Mouse (Mus musculus) midbrain, embryonic 12.5 days (tissue): ENCODE results near the gene Clrn3. TPM values are rescaled to one million over a fixed set of nuclear protein-coding genes. Genes with fewer than 3 reads are reported as not detected.

Source experiments
- ATAC-seq: fragments of 200-750 bp; cut with Nextera tagmentation; 2 replicates; pipeline ENCODE4 v1.8.0; 2017; ENCODE audit warnings: low read depth, moderate TSS enrichment, moderate library complexity; ENCODE audit not compliant: low FRiP score
- H3K27ac ChIP-seq: fragments of 300-500 bp; sonication (generic); replicated peaks from 2 replicates; pipeline ENCODE4 v1.5.1; 2016; ENCODE audit warnings: mild to moderate bottlenecking
- H3K27me3 ChIP-seq: fragments of 300-500 bp; sonication (generic); 2 replicates; pipeline ENCODE4 v1.6.1; 2016; ENCODE audit warnings: mild to moderate bottlenecking
- H3K36me3 ChIP-seq: fragments of 300-500 bp; sonication (generic); 2 replicates; pipeline ENCODE4 v1.6.1; 2016
- H3K4me1 ChIP-seq: fragments of 300-500 bp; sonication (generic); 2 replicates; pipeline ENCODE4 v1.6.1; 2016
- H3K4me2 ChIP-seq: fragments of 300-500 bp; sonication (generic); replicated peaks from 2 replicates; pipeline ENCODE4 v1.6.1; 2016; ENCODE audit warnings: mild to moderate bottlenecking, moderate library complexity
- H3K4me3 ChIP-seq: fragments of 300-500 bp; sonication (generic); 2 replicates; pipeline ENCODE4 v1.5.1; 2016; ENCODE audit warnings: mild to moderate bottlenecking
- H3K9ac ChIP-seq: fragments of 300-500 bp; sonication (generic); replicated peaks from 2 replicates; pipeline ENCODE4 v1.6.1; 2016; ENCODE audit warnings: mild to moderate bottlenecking, moderate library complexity
- H3K9me3 ChIP-seq: fragments of 300-500 bp; sonication (generic); 2 replicates; pipeline ENCODE4 v1.6.1; 2016; ENCODE audit warnings: mild to moderate bottlenecking
- WGBS: fragments of 180-500 bp; shearing (Covaris S2); methylation state at CpG from one replicate; pipeline ENCODE4 v1.1.7; 2016; 5-methylcytosine and 5-hydroxymethylcytosine counted together
- polyA plus RNA-seq: library from polyadenylated mRNA; unstranded; fragments of >200 nt; fragmentation: Nextera tagmentation; extraction: Ambion mirVana; gene quantifications from 2 replicates; pipeline ENCODE4 v1.2.1, GENCODE M21; 2016

Gene Clrn3
- polyA plus RNA-seq, 1 experiment from 2014 or later: not detected

DNA sequence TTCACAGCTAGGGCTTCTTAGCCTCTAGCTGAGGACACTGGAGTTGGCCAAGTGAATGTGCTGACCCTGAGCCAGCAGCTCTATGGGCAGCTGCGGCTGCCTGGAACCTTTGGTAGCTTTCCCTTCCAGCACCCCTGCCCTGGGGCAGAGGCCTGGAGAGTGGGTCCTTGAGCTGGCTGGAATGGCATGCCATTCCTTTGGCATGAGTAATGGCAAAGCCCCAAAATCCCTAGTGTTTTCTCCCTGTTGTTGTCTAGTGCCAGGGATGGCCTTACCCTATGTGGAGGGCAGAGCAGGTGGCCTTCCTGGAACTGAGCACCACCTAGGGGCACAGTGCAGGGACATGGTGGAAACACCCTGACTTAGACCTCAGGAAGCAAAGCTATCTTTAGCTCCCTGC is 23.1 kb upstream of the Clrn3 start:
- Histone ChIP-seq H3K9me3 (no peaks in the 10 kb centered on the region), H3K4me1 (no peaks in the 10 kb centered on the region), H3K9ac (no peak overlapping the region), H3K27ac (no peak overlapping the region), H3K4me2 (no peak overlapping the region), H3K36me3 (no peaks in the 10 kb centered on the region), H3K4me3 (no peak overlapping the region), H3K27me3 (no peaks in the 10 kb centered on the region; the same call in 1 of the 2 replicates)
- ATAC-seq: no peak
- WGBS: 77% methylated on average over 1 of the region's 1 CpGs

DNA sequence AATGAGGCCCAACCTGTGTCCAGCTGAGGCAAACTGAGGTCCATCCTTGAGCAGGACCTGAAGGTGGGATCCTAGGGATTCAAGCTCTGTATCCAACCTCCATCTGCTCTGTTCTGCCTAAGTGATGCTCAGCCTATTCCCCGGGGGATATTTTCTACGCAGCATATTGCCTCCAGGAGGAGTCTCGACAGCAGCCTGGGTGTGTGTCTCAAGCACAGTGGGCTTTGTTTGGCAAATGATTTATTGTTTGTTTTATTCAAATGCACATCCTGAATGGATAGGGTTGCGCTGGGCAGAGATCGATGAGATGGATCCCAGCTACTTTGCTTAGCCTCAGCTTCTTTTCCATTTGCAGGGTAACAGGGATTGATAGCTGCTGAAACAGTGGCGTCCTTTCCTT is 20.0 kb upstream of the Clrn3 start:
- Histone ChIP-seq H3K36me3 (no peaks in the 10 kb centered on the region), H3K4me1 (no peaks in the 10 kb centered on the region), H3K27ac (no peak overlapping the region), H3K4me3 (no peak overlapping the region), H3K9ac (no peak overlapping the region), H3K4me2 (no peak overlapping the region), H3K27me3 (no peaks in the 10 kb centered on the region; the same call in 1 of the 2 replicates), H3K9me3 (no peaks in the 10 kb centered on the region)
- ATAC-seq: no peak
- WGBS: 82% methylated on average over 6 of the region's 6 CpGs

DNA sequence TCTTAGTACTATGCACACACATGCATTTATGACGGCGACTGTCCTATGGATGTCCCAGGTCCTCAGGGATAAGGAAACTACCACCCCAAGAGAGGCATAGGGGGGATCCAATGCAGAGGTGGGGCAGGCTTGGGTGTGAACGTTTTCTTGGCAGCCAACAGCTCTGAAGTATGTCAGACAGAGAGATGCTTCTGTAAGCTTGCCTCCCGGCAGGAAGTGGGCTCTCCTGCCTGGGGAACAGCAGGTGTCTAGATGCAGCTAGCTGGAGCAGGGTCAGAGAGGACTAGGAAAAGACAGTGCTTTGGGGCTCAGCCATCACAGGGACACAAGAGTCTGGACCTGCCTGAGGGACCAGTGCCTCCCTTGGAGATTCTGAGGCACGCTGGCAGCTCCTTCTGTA is 18.1 kb upstream of the Clrn3 start:
- no peaks in the 10 kb centered on the region; the same call in 1 of the 2 replicates for H3K27me3 ChIP-seq
- no peaks in the 10 kb centered on the region for H3K4me1 ChIP-seq
- 67% methylated on average over 5 of the region's 5 CpGs for WGBS

DNA sequence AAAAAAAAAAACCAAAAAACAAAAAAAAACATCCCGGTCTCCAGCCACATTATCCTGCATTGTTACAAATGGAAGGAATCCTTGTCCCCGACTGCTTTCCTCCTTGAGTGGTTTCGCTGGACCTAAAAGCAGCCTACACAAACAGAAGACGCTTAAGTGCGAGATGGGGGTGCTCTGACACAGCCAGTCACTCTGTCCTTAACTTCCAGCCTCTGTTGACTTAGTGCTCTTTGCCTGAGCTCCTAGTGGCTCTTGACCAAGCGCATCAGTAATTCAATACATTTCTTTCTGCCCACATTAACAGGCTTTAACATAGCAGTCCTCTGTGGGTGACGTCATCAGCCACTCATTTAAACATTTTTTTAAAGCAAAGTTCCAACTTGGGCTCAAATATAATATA is 17.5 kb upstream of the Clrn3 start:
- WGBS: 71% methylated on average over 7 of the region's 7 CpGs
- no peaks in the 10 kb centered on the region for H3K36me3 ChIP-seq
- no peak overlapping the region for H3K9ac ChIP-seq
- no peak overlapping the region for H3K4me3 ChIP-seq
- no peaks in the 10 kb centered on the region for H3K9me3 ChIP-seq
- H3K4me1 ChIP-seq: no peaks in the 10 kb centered on the region
- no peak overlapping the region for H3K4me2 ChIP-seq
- no peak overlapping the region for H3K27ac ChIP-seq
- no peaks in the 10 kb centered on the region; the same call in 1 of the 2 replicates for H3K27me3 ChIP-seq
- ATAC-seq: no peak

More for the DNA sequence above, 18.1 kb upstream of the Clrn3 start:
- Histone ChIP-seq H3K9me3 (no peaks in the 10 kb centered on the region), H3K27ac (no peak overlapping the region), H3K4me3 (no peak overlapping the region), H3K9ac (no peak overlapping the region), H3K4me2 (no peak overlapping the region), H3K36me3 (no peaks in the 10 kb centered on the region)
- ATAC-seq: no peak

DNA sequence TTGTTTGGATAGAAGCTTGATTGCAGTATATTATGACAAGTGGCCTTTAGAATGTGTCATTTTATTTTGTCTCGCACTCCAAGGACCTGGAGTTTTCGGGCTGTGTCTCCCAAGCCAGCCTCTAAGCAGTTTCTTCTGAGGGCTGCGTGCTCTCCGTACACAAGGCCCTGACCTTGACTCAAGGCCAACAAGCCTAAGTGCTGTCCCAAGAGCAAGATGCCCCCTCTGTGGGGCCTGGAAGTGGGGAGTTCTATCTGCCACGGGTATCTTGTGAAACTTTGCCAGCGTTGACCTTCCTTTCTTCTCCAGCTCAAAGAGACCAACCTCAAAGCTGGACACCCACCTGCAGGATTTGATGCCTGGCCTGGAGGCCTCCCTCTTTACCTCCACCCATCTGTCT is 15.9 kb upstream of the Clrn3 start:
- WGBS: 89% methylated on average over 6 of the region's 6 CpGs
- no peak for ATAC-seq
- Histone ChIP-seq H3K4me1 (no peaks in the 10 kb centered on the region), H3K9ac (no peak overlapping the region), H3K36me3 (no peaks in the 10 kb centered on the region), H3K27ac (no peak overlapping the region), H3K27me3 (peaks cover 13% of the 10 kb centered on the region), H3K9me3 (no peaks in the 10 kb centered on the region), H3K4me3 (no peak overlapping the region), H3K4me2 (no peak overlapping the region)

DNA sequence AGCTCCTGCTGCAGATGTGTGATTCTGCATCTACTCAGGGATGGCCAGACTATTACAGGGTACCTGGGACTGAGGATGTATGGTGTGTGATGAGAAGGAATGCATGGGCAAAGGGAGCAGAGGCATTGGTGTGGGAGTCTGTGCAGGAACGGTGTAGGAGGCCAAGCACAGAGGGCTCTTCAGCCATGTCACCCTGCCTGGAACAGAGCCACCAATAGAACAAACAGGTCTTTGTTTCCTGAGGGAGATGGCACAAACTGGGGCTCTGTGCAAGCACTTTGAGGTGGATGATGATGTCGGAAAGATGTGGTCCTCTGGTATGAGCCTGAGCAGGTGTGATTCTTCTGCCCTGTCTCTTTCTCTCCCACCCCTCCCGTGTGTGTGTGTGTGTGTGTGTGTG is 14.6 kb upstream of the Clrn3 start:
- Histone ChIP-seq H3K9me3 (no peaks in the 10 kb centered on the region), H3K27ac (no peak overlapping the region), H3K4me1 (peaks cover 6% of the 10 kb centered on the region), H3K36me3 (no peaks in the 10 kb centered on the region), H3K27me3 (peaks cover 26% of the 10 kb centered on the region), H3K4me3 (no peak overlapping the region), H3K4me2 (no peak overlapping the region), H3K9ac (no peak overlapping the region)
- WGBS: 83% methylated on average over 2 of the region's 3 CpGs
- no peak for ATAC-seq

DNA sequence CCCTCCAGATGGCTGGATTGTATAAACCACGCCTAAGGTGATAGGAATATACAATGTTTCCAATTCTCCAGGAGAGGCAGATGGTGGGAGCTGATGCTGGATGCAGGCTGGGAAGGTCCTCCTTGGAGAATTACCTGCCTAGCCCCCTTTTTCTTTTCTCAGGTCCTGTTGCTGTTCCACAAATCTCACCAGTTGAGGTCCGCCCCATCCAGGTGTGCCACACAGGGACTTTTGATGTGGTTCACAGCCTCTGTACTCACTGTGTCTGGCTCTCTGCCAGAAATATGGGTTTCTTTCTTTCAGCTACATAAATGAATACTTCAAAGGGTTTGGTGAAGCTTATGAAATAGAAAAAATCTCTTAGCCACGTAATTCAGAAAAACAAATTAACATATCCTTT is 13.8 kb upstream of the Clrn3 start:
- no peaks in the 10 kb centered on the region for H3K9me3 ChIP-seq
- H3K4me3 ChIP-seq: no peak overlapping the region
- H3K4me1 ChIP-seq: peaks cover 6% of the 10 kb centered on the region
- 82% methylated on average over 3 of the region's 3 CpGs for WGBS
- no peak for ATAC-seq
- H3K27ac ChIP-seq: no peak overlapping the region
- peaks cover 29% of the 10 kb centered on the region for H3K27me3 ChIP-seq
- H3K4me2 ChIP-seq: no peak overlapping the region
- H3K36me3 ChIP-seq: no peaks in the 10 kb centered on the region
- no peak overlapping the region for H3K9ac ChIP-seq

DNA sequence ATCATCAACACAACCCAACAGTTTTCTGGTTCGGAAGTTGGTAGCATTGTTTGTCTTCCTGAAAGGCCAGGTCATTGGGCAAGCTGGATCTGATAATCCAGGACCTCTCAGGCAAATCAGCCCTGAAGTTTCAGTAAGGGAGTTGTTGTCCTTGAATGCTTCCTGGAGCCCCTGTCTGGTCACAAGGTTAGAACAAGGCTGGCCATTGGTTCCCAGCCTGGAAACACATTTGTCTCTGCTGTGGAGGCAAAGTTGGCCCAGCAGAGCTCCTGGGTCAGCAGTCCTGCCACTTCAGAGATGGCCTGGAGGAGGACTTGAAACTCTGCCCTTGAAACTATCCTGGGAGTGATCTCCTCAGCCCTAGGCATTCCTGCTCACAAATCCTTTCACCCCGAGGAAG is 11.0 kb upstream of the Clrn3 start:
- peaks cover 6% of the 10 kb centered on the region for H3K4me1 ChIP-seq
- 84% methylated on average over 2 of the region's 2 CpGs for WGBS
- ATAC-seq: no peak
- no peak overlapping the region for H3K9ac ChIP-seq
- no peak overlapping the region for H3K27ac ChIP-seq
- no peak overlapping the region for H3K4me3 ChIP-seq
- H3K9me3 ChIP-seq: no peaks in the 10 kb centered on the region
- H3K4me2 ChIP-seq: no peak overlapping the region
- peaks cover 39% of the 10 kb centered on the region for H3K27me3 ChIP-seq
- H3K36me3 ChIP-seq: no peaks in the 10 kb centered on the region

DNA sequence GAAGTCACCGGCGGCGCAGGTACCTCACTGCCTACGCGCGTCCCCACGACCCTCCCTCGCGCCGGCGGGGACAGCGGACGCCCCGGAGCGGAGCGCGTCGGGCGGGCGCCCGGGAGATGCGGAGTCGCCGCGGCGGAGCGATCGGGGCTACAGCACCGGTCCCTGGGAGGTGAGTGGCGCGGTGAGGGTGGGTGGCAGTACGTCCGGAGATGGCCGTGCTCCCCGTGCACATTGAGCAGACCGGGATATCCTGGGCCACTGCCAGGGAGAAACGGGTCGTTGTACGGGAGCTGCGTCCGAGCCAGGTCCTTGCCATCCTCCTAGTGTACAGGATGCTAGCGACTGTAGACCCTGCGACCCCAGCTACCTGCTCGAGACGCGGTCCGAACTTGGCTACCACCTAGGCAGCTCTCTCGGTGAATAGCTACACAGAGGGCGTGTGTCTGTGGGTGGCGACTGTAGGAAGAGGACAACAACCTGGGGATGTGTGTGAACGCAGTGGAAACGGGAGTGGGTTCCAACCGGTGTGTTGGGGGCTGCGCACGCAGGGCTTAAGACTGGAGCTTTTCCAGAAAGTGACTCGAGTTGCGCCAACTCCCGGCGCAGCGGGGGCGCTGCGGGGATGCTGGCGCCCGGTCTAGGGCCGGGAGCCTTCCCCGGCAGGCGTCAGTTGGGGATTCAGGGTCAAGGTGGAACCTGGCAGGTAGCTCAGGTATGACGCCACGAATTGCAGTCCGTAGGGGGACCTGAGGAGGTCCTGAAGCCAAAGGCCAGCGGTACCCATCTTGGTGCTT is 9.7 kb upstream of the Clrn3 start:
- Histone ChIP-seq H3K4me3 (peak overlapping the region; percentile 63), H3K4me1 (peaks cover 6% of the 10 kb centered on the region), H3K4me2 (peak overlapping the region; percentile 95), H3K36me3 (no peaks in the 10 kb centered on the region), H3K27me3 (peaks cover 39% of the 10 kb centered on the region), H3K9ac (peak overlapping the region; percentile 63), H3K27ac (0 out of 2 replicates have a peak overlapping the region, but pooled peaks have one; percentile 30), H3K9me3 (no peaks in the 10 kb centered on the region)
- WGBS: 1% methylated on average over 71 of the region's 71 CpGs
- ATAC-seq: peak; percentile 73

DNA sequence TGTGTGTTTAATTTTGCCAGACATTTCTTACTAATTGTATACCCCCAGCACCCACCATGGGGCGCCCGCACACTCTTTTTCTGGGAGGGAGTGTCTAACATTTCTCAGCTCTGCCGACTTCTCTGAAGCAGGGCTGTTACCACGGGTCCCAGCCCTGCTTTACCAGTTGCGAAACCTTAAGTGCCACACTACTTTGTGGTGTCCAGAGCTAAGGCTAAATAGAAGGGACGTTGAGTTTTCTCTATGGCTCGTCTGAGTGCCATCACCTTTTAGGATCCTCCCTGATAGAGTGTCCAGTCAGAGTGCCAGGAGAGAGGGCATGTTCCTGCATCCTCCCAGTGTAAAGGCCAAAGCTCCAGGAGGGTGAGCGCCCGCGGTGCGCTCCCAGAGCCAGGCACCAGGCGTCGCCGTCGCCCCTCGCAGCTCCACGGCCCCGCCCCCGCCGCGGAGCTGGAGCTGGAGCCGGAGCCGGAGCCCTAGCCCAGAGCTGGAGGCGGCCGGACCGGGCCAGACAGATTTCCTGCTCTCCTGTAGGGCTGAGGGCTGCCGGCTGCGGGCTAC is 9.0 kb upstream of the Clrn3 start, which contains the start of gene Ptpre:
Gene Ptpre, plus strand, starts transcription at position 141 of the 561 bp plus-strand sequence.
- Histone ChIP-seq H3K9me3 (no peaks in the 10 kb centered on the region), H3K27me3 (peaks cover 39% of the 10 kb centered on the region), H3K4me2 (peak within 1 kb of the TSS; percentile 95), H3K4me1 (peaks cover 6% of the 10 kb centered on the region), H3K9ac (peak within 1 kb of the TSS; percentile 63), H3K36me3 (no peaks in the 10 kb centered on the region), H3K27ac (0 out of 2 replicates have a peak within 1 kb of the TSS, but pooled peaks have one; percentile 30), H3K4me3 (peak within 1 kb of the TSS; percentile 63)
- ATAC-seq: peak; percentile 95
- WGBS: 4% methylated on average over 28 of the region's 28 CpGs

DNA sequence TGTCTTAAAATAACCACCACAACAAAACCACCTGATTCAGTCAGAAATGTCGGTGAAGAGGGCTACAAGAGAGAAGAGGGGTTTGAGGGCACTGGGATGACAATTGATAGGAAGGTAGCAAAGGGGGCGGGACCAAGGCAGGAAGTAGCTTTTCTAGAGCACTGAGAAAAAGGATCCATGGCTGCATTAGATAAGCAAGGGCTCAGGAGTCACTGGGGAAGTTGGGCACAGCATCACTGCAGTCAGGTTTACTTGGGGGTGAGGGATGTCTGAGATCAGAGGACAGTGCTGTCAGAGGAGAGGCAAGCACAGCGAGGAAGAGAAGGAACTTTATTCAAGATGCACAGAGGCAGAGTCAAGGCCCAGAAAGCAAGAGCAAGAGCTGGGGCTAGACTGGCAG is 7.5 kb upstream of the Clrn3 start:
- peaks cover 39% of the 10 kb centered on the region for H3K27me3 ChIP-seq
- no peak overlapping the region for H3K27ac ChIP-seq
- no peak for ATAC-seq
- H3K9ac ChIP-seq: no peak overlapping the region
- H3K4me2 ChIP-seq: no peak overlapping the region
- H3K36me3 ChIP-seq: no peaks in the 10 kb centered on the region
- peaks cover 6% of the 10 kb centered on the region for H3K4me1 ChIP-seq
- WGBS: 88% methylated on average over 3 of the region's 3 CpGs
- H3K9me3 ChIP-seq: no peaks in the 10 kb centered on the region
- H3K4me3 ChIP-seq: no peak overlapping the region

DNA sequence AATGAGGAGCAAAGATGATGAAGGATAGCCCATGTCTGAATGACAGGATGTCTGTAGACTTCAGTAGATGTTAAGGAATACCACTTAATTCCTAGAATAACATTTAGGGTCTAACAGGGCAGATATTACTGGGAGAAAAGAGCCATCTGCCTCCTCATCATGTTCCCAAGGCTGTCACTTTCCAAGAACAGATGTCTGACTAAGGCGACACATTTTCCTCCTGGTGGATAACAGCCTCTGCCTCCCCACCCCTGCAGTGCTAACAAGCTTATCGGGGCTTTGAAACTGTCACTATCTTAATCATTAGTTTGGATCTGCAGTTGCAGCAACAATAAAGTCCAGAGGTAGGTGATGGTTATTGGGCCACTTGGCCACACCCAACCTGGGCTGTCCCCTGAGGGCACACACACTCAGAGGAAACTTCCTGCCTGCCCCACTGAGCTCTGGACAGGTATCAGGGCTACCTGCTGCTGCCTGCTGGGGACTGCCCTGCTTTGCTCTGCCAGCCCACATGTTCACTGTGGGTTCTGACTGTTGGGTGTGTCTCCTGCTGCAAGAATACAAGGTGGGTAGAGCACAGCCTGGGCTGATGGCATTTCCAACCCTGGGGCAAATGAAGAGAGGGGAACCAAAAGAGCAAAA is 6.2 kb upstream of the Clrn3 start:
- H3K9me3 ChIP-seq: no peaks in the 10 kb centered on the region
- 59% methylated on average over 2 of the region's 2 CpGs for WGBS
- no peaks in the 10 kb centered on the region for H3K36me3 ChIP-seq
- no peak for ATAC-seq
- H3K9ac ChIP-seq: no peak overlapping the region
- no peak overlapping the region for H3K27ac ChIP-seq
- peaks cover 29% of the 10 kb centered on the region for H3K27me3 ChIP-seq
- no peak overlapping the region for H3K4me2 ChIP-seq
- H3K4me3 ChIP-seq: no peak overlapping the region
- peaks cover 6% of the 10 kb centered on the region for H3K4me1 ChIP-seq
